Mouse (Mus musculus) heart, postnatal 25 days (tissue): Measurements from ENCODE around the gene Rps18. TPM values are rescaled to one million over a fixed set of nuclear protein-coding genes. Genes with fewer than 3 reads are reported as not detected.
"Not testable (repeated sequence)": the region's sequence is repeated elsewhere in the genome, so short reads cannot be mapped to it uniquely, and the experiment has no call there.

Source experiments
- DNase-seq: peaks from one replicate; pipeline ENCODE4 v3.0.0; 2022; ENCODE audit warnings: low spot score
- intact Hi-C: fragments of 180-260 bp; cut with DNase I; formaldehyde crosslinking; loops from one replicate; pipeline ENCODE4 v1.15.1; 2025
- total RNA-seq, 2 experiments: library from RNA; stranded (reverse); gene quantifications; 2 replicates each; pipeline ENCODE4 v1.2.3; 2021

Gene Rps18
- total RNA-seq = 100 to 1,000 TPM; 408 to 435 TPM

DNA sequence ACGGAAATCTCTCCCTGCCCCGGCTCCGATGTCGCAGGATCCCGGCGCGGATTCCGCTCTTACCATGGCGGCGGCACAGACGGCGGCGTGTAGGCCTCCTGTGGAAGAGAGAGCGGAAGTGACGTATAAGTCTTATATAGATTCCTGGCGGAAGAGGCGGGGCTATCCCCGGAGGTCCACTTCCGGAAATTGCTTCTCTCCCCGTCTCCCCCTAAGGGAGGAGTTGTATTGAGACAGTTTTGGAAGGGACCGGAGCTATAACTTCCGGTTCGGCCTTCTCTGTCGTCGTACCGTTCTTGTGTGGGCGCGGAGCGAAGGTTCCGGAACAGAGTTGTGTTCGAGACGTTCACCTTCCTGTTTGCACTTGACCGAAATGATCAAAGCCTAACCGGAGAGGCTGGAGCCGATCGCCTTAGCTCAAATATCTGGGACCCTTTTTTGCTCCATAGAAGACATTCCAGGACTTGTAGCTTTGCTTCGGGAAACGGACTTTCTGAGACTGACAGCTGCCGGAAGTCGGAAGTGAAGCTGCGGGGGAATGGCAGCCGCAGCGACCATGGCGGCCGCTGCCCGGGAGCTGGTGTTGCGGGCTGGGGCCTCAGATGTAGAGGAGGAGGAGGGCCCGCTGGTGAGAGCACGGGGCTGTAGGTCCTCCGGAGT, at the start of gene Rps18, which contains the start of gene Vps52:
TSS of gene Rps18 (minus strand) at position 447 of the 660 bp plus-strand sequence.
TSS of gene Vps52 (plus strand) at position 258 of the 660 bp plus-strand sequence.
- peak; percentile 92 for DNase-seq
- intact Hi-C loops = loop anchor here (1.0 to 5.0 kb wide), 2 partner anchors 15 to 1397 kb away; partner anchors contain the start of genes Pfdn6 and Wdr46

DNA sequence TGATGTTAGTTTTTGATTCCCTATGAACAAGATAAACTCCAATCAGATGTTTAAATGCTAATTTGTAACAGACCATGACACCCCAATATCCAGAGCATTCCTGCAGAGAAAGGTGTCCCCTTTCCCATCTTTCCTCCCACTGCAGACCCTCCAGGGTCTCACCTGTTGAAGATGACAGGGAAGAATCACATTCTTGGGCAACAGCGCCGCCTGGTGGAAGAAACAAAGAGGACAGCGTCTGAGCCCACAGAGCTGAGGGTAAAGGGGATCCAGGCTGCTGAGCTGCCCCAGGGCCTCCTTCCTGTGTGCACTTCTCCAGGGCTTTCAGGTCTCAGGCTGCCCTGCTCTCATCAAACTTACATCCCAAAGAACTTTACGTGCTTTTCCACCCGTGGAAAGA, 47.6 kb upstream of the Rps18 start:
- no peak for DNase-seq
- intact Hi-C loops = no loop called here

DNA sequence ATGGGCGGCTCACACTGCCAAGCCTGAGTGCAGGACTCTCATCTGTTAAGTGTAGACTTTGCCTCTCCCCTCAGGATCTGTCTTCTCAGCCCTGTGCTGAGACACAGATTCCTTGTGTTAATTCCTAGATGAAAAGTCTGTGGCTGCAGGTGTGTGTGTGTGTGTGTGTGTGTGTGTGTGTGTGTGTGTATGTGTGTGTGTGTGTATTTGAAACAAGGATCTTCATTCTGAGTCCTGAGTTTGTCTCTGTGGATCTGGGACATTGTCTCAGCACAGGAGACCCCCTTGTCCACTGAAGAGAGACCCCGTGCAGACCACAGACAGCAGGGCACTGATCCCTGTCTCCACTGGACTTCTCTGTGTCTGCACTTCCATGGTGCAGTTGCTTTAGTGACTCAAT, 45.0 kb upstream of the Rps18 start:
- DNase-seq, intact Hi-C loops: not testable (repeated sequence)

DNA sequence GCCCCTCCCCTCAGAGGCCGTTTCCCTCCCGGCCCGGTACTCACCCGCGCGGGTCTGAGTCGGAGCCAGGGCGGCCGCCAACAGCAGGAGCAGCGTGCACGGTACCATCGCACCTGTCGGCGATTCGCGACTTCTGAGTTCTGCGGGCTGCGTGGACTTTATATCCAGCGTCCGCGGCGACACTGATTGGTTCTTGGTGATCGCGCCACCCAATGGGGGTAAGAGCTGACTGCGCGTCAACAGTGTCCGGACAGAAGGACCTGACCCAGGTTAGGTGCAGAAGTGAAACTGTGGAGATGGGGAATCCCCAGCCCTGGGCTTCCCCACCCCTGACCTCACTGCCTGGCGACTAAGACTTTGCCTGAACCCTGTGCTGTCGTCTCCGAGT, 44.3 kb upstream of the Rps18 start, which contains the start of gene H2-K1:
TSS of gene H2-K1 (minus strand) at position 198 of the 388 bp plus-strand sequence.
- DNase-seq = peak; percentile 89
- intact Hi-C loops = no loop called here

DNA sequence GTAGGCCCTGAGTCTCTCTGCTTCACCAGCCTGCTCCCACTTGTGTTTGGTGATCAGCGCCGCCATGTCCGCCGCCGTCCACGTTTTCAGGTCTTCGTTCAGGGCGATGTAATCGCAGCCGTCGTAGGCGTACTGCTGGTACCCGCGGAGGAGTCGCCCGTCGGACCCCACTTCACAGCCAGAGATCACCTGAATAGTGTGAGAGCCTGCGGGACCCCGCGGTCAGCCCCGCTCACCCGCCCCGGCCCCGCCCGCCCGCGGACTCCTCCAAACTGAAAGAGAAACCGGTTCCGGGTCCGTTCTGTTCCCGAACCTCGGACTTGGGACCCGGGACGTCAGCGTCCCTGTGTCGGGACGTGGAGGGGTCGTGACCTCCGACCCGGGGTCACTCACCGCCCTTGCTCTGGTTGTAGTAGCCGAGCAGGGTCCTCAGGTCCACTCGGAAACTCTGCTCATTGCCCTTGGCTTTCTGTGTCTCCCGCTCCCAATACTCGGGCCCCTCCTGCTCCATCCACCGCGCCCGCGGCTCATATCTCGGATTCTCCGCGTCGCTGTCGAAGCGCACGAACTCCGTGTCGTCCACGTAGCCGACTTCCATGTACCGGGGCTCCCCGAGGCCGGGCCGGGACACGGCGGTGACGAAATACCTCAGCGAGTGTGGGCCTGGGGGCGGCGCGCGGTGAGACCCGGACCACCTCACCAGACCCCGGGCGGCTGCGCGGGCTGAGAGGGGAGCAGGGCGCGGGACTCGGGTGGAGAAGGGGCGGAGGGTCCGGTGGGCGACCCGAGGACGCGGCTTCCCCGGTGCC, 43.7 kb upstream of the Rps18 start:
- intact Hi-C loops = no loop called here
- DNase-seq = no peak

DNA sequence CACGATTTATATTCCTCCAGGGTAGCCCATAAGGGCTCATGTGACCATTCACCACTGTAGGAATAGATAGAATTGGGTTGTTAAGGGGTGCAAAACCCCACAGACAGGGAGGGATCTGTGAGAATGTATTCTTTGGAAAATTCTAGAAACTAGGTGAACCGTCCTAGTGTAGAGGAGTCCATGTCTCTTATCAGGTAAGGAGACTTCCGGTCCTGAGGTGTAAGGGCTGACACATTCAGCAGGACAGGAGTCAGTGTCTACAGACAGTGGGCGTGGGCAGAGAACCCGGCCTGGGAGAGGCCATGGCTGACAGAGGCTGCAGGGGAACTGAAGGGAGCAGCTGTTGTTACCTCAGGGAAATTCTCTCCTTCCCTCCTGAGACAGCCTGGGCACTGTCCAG, 42.9 kb upstream of the Rps18 start:
- DNase-seq, intact Hi-C loops: not testable (repeated sequence)

DNA sequence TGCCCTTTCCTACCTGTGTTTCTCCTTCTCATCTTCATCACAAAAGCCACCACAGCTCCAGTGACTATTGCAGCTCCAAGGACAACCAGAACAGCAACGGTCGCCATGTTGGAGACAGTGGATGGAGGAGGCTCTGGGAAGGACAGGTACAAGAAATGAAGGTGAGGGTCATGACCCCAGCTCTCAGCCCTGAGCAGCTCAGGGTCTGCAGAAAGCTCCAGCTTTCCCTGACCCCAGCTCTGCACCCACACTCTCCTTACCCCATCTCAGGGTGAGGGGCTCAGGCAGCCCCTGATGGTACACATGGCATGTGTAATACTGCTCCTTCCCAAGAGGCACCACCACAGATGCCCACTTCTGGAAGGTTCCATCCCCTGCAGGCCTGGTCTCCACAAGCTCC, 41.2 kb upstream of the Rps18 start:
- DNase-seq, intact Hi-C loops: not testable (repeated sequence)

DNA sequence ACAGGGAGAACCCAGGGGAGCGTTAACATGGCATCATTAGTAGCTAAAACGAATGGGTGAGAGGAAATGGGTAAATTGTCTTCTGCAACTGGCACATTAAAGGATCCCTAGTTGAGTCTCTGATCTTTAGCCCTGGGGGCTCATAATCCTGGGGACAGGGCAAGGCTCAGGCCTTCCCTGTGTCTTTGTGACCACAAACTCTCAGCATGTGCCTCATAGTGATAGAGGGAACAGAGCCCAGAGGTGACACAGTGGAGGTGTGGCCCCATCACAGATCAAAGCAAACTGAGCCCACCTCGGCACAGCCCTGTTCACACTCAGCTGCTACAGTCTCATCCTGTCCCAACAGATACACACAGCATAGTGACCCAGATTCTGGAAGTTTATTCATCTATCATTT, 39.9 kb upstream of the Rps18 start:
- intact Hi-C loops = no loop called here

DNA sequence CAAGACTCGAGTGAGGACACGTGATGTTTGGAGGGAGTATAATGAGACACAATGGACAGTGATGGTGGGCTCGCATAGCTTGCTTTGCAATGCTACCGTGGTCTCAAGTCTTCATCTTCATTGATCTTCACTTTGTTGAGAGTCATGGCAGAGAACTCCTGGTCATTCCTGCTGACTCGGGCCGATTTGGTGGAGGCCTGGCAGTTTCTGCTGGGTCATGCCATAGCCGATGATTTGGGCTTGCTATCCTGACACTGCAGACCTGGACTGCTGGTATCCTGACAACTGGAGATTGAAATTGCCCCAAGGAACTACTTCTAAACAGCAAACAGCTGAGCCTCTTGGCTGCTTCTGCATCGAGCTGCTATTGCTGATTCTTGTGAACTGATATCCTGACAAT, 39.2 kb upstream of the Rps18 start:
- no peak for DNase-seq
- intact Hi-C loops = no loop called here

More for the DNA sequence above, 39.9 kb upstream of the Rps18 start:
- no peak for DNase-seq

DNA sequence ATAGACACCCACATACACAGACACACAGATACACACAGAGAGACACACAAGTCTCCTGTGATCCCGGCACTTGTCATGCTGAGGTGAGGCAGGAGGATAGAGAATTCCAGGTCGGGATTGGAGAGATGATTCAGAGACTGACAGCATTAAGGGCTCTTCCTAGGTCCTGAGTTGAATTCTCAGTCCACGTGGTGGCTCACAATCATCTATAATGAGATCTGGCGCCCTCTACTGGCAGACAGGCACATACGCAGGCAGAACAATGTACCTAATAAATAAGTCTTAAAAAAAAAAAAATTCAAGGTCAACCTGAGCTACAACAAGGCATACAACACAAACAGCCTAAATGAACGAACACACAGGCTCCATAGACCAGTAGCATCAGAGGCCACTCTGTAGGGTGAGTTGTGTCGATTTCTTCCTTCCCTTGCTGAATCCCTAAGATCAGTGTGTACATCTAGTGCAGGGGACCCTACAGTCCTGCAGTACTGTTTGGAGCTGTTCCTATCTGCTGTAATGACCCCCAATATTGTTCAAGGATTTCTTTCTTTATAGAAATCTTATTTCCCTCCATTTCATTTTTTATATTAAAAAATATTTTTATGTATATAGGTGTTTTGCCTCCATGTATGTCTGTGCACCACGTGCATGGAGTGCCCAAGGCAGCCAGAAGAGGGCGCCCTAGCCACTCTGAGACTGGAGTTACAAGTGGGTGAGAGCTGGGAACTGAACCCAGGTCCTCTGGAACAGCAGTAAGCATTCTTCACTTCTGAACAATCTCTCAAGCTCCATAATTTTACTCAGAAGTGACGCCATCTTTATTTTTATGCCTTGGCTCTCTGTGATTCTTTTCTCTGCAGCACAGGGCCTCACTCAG, 36.2 kb upstream of the Rps18 start:
- intact Hi-C loops = no loop called here
- no peak for DNase-seq

DNA sequence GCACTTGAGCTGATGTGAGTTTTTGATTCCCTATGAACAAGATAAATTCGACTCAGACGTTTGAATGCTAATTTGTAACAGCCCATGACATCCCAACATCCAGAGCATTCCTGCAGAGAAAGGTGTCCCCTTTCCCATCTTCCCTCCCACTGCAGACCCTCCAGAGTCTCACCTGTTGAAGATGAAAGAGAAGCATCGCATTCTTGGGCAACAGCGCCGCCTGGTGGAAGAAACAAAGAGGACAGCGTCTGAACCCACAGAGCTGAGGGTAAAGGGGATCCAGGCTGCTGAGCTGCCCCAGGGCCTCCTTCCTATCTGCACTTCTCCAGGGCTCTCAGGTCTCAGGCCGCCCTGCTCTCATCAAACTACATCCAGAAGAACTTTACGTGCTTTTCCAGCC, 26.3 kb upstream of the Rps18 start:
- not testable (repeated sequence) for DNase-seq
- intact Hi-C loops = loop anchor here (2.0 kb wide), 1 partner anchor 13 kb away; no protein-coding TSS in a partner anchor

DNA sequence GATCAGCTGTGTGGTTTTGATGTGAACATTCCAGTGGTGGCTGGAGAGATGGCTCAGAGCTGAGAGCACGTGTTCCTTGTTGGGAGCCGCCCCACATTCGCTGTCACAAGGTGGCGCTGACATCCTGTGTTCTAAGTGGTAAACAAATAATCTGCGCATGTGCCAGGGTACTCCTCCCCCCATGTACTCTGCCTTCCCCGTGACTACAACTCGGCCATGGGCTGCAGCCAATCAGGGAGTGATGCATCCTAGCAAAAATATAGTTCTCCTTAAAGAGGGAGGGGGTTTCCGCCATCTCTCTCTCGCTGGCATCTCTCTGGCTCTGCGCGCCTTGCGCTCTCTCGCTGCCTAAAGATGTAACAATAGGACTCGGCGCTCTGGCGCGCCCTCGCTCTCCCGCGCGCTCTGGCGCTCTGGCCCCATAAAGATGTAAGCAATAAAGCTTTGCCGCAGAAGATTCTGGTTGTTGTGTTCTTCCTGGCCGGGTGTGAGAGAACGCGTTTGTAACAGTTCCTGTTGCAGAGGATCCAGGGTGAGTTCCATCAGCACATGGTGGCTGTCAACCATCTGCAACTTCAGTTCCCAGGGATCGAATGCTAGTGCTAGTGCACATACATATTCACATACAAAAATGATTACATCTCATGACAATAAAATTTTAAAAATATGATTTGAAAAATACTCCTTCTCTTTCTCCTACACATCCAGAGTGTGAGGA, 25.6 kb upstream of the Rps18 start:
- intact Hi-C loops = not testable (repeated sequence)
- peak; percentile 83 for DNase-seq

DNA sequence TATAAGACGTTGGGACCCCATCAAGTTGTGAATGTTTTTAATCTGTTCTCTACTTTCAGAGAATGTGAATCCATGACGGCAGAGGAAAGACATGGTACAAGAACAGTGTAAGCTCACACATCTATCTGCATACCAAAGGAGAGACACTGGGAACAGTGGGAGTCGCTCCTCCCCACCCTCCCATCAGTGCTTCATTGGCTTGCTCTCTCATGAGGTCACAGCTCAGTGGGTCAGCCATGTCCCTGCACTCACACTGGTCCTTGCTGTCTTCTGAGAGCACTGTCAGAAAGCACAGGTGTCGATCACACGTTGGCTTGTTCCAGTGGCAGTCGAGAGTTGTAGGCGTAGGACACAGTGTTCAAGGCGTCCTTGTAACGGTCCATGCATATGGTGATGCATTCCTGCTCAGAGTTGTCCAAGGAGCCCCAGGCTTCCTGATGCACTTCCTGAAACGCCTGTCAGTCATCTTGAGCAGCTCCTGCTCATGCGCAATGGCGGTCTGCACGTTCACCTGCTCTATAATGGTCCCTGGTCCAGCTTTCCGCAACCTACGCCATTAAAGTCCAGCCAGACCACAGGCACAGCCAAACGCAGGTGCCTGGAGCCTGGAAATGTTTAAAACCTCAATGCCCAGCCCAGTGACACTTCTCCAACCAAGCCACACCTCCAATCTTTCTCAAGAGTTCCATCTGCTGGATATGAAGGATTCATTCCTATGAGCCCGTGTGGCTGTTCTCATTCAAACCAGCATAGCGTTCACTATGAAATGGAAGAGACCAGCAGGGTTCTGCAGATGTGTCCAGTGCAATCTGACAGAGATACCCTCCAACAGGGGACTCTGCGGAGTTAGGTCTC, 24.6 kb upstream of the Rps18 start:
- no peak for DNase-seq
- intact Hi-C loops = no loop called here

DNA sequence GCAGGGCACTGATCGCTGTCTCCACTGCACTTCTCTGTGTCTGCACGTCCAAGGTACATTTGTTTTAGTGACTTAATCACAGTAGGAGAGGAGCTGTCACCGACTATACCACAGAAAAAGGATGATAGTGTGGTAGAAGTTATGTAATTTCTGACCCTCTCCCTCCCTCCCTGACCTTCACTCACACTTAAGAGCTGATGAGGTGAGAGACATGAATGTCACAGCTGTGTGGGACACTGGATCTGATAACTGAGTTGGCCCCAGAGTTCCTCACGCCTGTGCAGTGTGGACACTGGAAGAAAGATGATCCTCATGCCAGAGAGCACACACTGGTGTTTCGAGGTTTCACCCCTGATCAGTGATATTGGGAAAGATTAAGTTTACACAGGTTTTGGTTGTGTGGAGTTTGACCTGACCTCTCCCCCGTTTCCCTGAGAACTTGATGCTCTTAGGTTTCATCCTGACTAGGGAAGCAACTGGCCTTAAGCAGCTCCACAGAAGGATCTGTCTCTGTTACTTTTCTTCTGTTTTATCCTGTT, 23.8 kb upstream of the Rps18 start:
- intact Hi-C loops = no loop called here

DNA sequence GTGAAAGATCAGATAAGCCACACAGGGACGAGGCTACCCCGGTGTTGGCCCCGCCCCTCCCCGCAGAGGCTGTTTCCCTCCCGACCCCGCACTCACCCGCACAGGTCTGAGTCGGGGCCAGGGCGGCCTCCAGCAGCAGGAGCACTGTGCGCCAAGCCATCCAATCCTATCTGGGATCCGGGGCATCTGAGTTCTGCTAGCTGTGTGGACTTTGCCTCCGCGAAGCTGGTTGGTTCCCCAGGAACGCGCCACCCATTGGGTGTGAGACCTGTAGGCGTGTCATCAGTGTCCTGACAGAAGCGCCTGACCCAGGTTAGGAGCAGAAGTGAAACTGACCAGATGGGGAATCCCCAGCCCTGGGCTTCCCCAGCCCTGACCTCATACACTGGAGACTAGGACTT, 22.8 kb upstream of the Rps18 start:
- intact Hi-C loops = no loop called here

More for the DNA sequence above, 23.8 kb upstream of the Rps18 start:
- no peak for DNase-seq

DNA sequence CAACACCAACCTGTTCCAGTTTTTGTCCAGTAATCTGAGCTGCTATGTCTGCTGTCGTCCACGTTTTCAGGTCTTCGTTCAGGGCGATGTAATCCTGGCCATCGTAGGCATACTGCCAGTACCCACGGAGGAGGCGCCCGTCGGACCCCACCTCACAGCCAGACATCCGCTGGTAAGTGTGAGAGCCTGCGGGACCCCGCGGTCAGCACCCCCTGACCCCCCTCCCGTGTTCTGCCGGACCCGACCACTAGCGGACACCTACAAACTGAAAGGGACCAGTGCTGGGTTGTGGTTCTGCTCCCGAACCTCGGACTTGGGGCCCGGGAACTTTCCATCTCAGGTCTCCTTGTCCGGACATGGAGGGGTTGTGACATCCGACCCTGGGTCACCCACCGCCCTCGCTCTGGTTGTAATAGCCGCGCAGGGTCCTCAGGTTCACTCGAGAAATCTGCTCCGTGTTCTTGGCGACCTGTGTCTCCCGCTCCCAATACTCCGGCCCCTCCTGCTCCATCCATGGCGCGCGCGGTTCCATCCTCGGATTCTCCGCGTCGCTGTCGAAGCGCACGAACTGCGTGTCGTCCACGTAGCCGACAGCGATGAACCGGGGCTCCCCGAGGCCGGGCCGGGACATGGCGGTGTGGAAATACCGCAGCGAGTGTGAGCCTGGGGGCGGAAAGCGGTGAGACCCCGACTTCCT, 22.2 kb upstream of the Rps18 start:
- no peak for DNase-seq
- intact Hi-C loops = no loop called here

More for the DNA sequence above, 22.8 kb upstream of the Rps18 start:
- peak; percentile 78 for DNase-seq

DNA sequence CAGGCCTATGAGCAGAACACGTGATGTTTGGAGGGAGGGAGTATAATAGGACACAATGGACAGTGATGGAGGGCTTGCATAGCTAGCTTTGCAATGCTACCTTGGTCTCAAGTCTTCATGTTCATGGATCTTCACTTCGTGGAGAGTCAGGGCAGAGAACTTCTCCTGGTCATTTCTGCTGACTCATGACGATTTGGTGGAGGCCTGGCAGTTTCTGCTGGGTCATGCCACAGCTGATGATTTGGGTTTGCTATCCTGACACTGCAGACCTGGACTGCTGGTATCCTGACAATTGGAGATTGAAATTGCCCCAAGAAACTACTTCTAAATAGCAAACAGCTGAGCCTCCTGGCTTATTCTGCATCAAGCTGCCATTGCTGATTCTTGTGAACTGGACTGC, 17.8 kb upstream of the Rps18 start:
- DNase-seq = no peak
- intact Hi-C loops = no loop called here

DNA sequence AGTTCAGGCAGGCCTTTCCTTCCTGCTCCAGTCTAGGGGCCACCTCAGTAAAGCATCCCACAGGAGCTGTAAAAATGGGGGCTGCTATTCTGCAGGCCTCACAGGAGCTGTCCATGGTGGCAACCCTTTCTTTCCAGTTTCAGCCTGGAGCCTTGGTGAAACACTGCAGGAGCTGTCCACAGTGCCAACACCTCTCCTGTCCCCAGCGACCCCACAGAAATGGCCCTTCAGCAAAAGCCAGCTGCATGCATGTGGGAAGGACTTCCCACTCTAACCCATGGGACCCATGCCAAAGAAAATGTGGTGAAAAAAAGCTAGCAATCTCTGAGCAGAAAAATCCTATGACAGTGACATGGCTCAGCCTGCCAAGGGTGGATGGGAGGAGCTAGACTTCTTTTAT, 16.9 kb upstream of the Rps18 start:
- intact Hi-C loops = no loop called here
- DNase-seq = no peak
